24 mouse cellular contexts compared by ENCODE assay signal in genomic region chr9:115067071-115067470, GRCm38 (mm10).
DNase-seq lines count a peak whose midpoint lies in the region; ATAC-seq lines count a peak whose summit lies in the region.
"Had no signal": no experiment of that assay in that cellular context is flagged by ENCODE, and none has a peak within 500 bp of the region (broad histone marks: within the 10 kb centered on the region; RNA-seq: fewer than 3 reads in every experiment).

No protein-coding gene starts in this region.

- H3K9ac ChIP-seq in hindbrain, embryonic 11.5 days (ENCODE audit: low read depth, low read length), result no peak overlapping the region
- H3K9ac ChIP-seq: hindbrain, embryonic 15.5 days; intestine, embryonic 15.5 days; limb, embryonic 12.5 days; liver, embryonic 13.5 days; lung, embryonic 14.5 days; stomach, embryonic 15.5 days had no signal

- WGBS in hindbrain, embryonic 11.5 days, result 86% methylated on average over 8 of the region's 9 CpGs

- H3K27ac ChIP-seq in hindbrain, embryonic 11.5 days (ENCODE audit: low read depth, low read length), result no peak overlapping the region
- H3K27ac ChIP-seq: embryonic facial prominence, embryonic 10.5 days; heart, adult 2 months; hindbrain, embryonic 15.5 days; intestine, embryonic 15.5 days; limb, embryonic 12.5 days; liver, embryonic 13.5 days; stomach, embryonic 15.5 days had no signal

- intact Hi-C loops in left cerebral cortex, postnatal 10 days (cut with DNase I), result no loop called here

- H3K27me3 ChIP-seq in hindbrain, embryonic 11.5 days (ENCODE audit: control insufficient read depth, insufficient read depth, low read length), result no peaks in the 10 kb centered on the region
- H3K27me3 ChIP-seq: hindbrain, embryonic 15.5 days; intestine, embryonic 15.5 days; limb, embryonic 12.5 days; liver, embryonic 13.5 days; stomach, embryonic 15.5 days had no signal

- 0 out of 2 replicates have a peak, but pooled peaks cover 2% of the 10 kb centered on the region for H3K36me3 ChIP-seq in hindbrain, embryonic 11.5 days (ENCODE audit: control insufficient read depth, insufficient read depth, low read length)
- H3K36me3 ChIP-seq: hindbrain, embryonic 15.5 days; liver, embryonic 13.5 days; stomach, embryonic 15.5 days had no signal

- no peak overlapping the region for H3K4me2 ChIP-seq in hindbrain, embryonic 11.5 days (replicated peaks; ENCODE audit: low read depth, low read length)
- H3K4me2 ChIP-seq: hindbrain, embryonic 15.5 days; intestine, embryonic 15.5 days; limb, embryonic 12.5 days; liver, embryonic 13.5 days; lung, embryonic 14.5 days; stomach, embryonic 15.5 days had no signal

- peak; percentile 65 to 67 for DNase-seq in left cerebral cortex, adult 18-20 months (ENCODE audit: low spot score in 2 of 2)
- no peak for DNase-seq in left cerebral cortex, postnatal 10 days (ENCODE audit: extremely low spot score in 1 of 2, low spot score in 2 of 2)
- DNase-seq in 3134 (ENCODE audit: extremely low read depth, insufficient read length, low spot score) (peak; percentile 32), 3T3-L1 (ENCODE audit: low read depth, low spot score) (peak; percentile 61)
- DNase-seq in right cerebral cortex, postnatal 14 days, result peak; percentile 35
- DNase-seq in hindbrain, embryonic 11.5 days (ENCODE audit: low spot score), result no peak
- DNase-seq in adrenal gland, postnatal 4 days (ENCODE audit: low spot score in 2 of 2), result no peak
- DNase-seq: adrenal gland, postnatal 25 days; cerebellum, adult 18-20 months; heart, adult 2 months; heart, postnatal 36 days; kidney, adult 9 months; kidney, postnatal 25 days; liver, embryonic 13.5 days; lung, embryonic 14.5 days; lung, postnatal 36 days; retina, postnatal 1 day; thymus, adult 2 months had no signal

- no peak for ATAC-seq in hindbrain, embryonic 11.5 days (ENCODE audit: low FRiP score)
- ATAC-seq: CD4-positive, CD25-positive, alpha-beta regulatory T cell, adult 4 months; intestine, embryonic 15.5 days had no signal

- no peaks in the 10 kb centered on the region for H3K9me3 ChIP-seq in hindbrain, embryonic 11.5 days (ENCODE audit: control insufficient read depth, low read length)
- H3K9me3 ChIP-seq: hindbrain, embryonic 15.5 days; intestine, embryonic 15.5 days; liver, embryonic 13.5 days; stomach, embryonic 15.5 days had no signal

- H3K4me1 ChIP-seq in hindbrain, embryonic 11.5 days (replicated peaks; ENCODE audit: control insufficient read depth, insufficient read depth, low read length), result no peaks in the 10 kb centered on the region
- H3K4me1 ChIP-seq: hindbrain, embryonic 15.5 days; intestine, embryonic 15.5 days; limb, embryonic 12.5 days; liver, embryonic 13.5 days; stomach, embryonic 15.5 days had no signal

- no peak overlapping the region for H3K4me3 ChIP-seq in hindbrain, embryonic 11.5 days (ENCODE audit: low read depth, low read length)
- H3K4me3 ChIP-seq: embryonic facial prominence, embryonic 10.5 days; heart, adult 2 months; hindbrain, embryonic 15.5 days; intestine, embryonic 15.5 days; limb, embryonic 12.5 days; liver, embryonic 13.5 days; stomach, embryonic 15.5 days had no signal

Comparison
In these comparisons a context has a peak if more than half of its experiments do, and no peak if none do; other contexts are left out.
1. DNase-seq: peak in left cerebral cortex, adult 18-20 months (2 of 2), 3134 (single experiment), 3T3-L1 (single experiment) and right cerebral cortex, postnatal 14 days (single experiment); none in left cerebral cortex, postnatal 10 days (0 of 2), hindbrain, embryonic 11.5 days (single experiment) and adrenal gland, postnatal 4 days (0 of 2).